Mouse (Mus musculus): ENCODE data around the gene Plekhm2. TPM values are rescaled to one million over a fixed set of nuclear protein-coding genes. Genes with fewer than 3 reads are reported as not detected.
A peak's percentile ranks its signal among the peaks of the same experiment; 100 is the strongest.

Plekhm2 gene
- polyA plus RNA-seq, 1 experiment: 1.1 TPM

GRCm38 (mm10) chr4:141619299-141619883 is 45.3 kb downstream of the Plekhm2 start:
- TF ChIP-seq GATA1 (IDR thresholded peaks at IDR 0.05; ENCODE audit: low read length) (no peak), TAL1 (IDR thresholded peaks at IDR 0.05; ENCODE audit: low read length) (no peak)
- Histone ChIP-seq H3K27me3 (ENCODE audit: control insufficient read depth) (peaks cover 8% of the 10 kb centered on the region), H3K9me3 (ENCODE audit: control insufficient read depth, low read length) (no peaks in the 10 kb centered on the region), H3K36me3 (ENCODE audit: control insufficient read depth) (no peaks in the 10 kb centered on the region), H3K4me3 (replicated peaks) (no peak overlapping the region), H3K4me1 (ENCODE audit: control insufficient read depth) (peaks cover 17% of the 10 kb centered on the region)

GRCm38 (mm10) chr4:141618565-141619243 is 46.0 kb downstream of the Plekhm2 start, which contains the start of gene Tmem82:
Tmem82 (minus strand) TSS chr4:141618633.
- Histone ChIP-seq H3K36me3 (ENCODE audit: control insufficient read depth) (no peaks in the 10 kb centered on the region), H3K4me3 (replicated peaks) (peak within 1 kb of the TSS; percentile 55), H3K4me1 (ENCODE audit: control insufficient read depth) (peaks cover 17% of the 10 kb centered on the region), H3K9me3 (ENCODE audit: control insufficient read depth, low read length) (no peaks in the 10 kb centered on the region), H3K27me3 (ENCODE audit: control insufficient read depth) (peaks cover 8% of the 10 kb centered on the region)
- TF ChIP-seq GATA1 (IDR thresholded peaks at IDR 0.05; ENCODE audit: low read length): no peak
- TF ChIP-seq TAL1 (IDR thresholded peaks at IDR 0.05; ENCODE audit: low read length): no peak

GRCm38 (mm10) chr4:141617863-141618564 is 46.7 kb downstream of the Plekhm2 start:
- H3K27me3 ChIP-seq (ENCODE audit: control insufficient read depth): peaks cover 8% of the 10 kb centered on the region

GRCm38 (mm10) chr4:141617299-141617698 is 47.4 kb downstream of the Plekhm2 start:
- Histone ChIP-seq H3K9me3 (ENCODE audit: control insufficient read depth, low read length) (no peaks in the 10 kb centered on the region), H3K4me3 (replicated peaks) (peak overlapping the region; percentile 55), H3K4me1 (ENCODE audit: control insufficient read depth) (peaks cover 17% of the 10 kb centered on the region), H3K27me3 (ENCODE audit: control insufficient read depth) (peaks cover 8% of the 10 kb centered on the region), H3K36me3 (ENCODE audit: control insufficient read depth) (no peaks in the 10 kb centered on the region)
- TF ChIP-seq TAL1 (IDR thresholded peaks at IDR 0.05; ENCODE audit: low read length) (no peak), GATA1 (IDR thresholded peaks at IDR 0.05; ENCODE audit: low read length) (no peak)

More at GRCm38 (mm10) chr4:141617863-141618564, 46.7 kb downstream of the Plekhm2 start:
- no peaks in the 10 kb centered on the region for H3K36me3 ChIP-seq (ENCODE audit: control insufficient read depth)
- H3K4me3 ChIP-seq (replicated peaks): peak overlapping the region; percentile 55
- peaks cover 17% of the 10 kb centered on the region for H3K4me1 ChIP-seq (ENCODE audit: control insufficient read depth)
- H3K9me3 ChIP-seq (ENCODE audit: control insufficient read depth, low read length): no peaks in the 10 kb centered on the region
- TF ChIP-seq GATA1 (IDR thresholded peaks at IDR 0.05; ENCODE audit: low read length) (no peak), TAL1 (IDR thresholded peaks at IDR 0.05; ENCODE audit: low read length) (no peak)

GRCm38 (mm10) chr4:141616811-141617210 is 47.9 kb downstream of the Plekhm2 start:
- no peak for TF ChIP-seq GATA1 (IDR thresholded peaks at IDR 0.05; ENCODE audit: low read length)
- TF ChIP-seq TAL1 (IDR thresholded peaks at IDR 0.05; ENCODE audit: low read length): no peak
- Histone ChIP-seq H3K9me3 (ENCODE audit: control insufficient read depth, low read length) (no peaks in the 10 kb centered on the region), H3K4me3 (replicated peaks) (no peak overlapping the region), H3K4me1 (ENCODE audit: control insufficient read depth) (peaks cover 17% of the 10 kb centered on the region), H3K36me3 (ENCODE audit: control insufficient read depth) (no peaks in the 10 kb centered on the region), H3K27me3 (ENCODE audit: control insufficient read depth) (peaks cover 8% of the 10 kb centered on the region)

GRCm38 (mm10) chr4:141614946-141615345 is 49.8 kb downstream of the Plekhm2 start:
- Histone ChIP-seq H3K27me3 (ENCODE audit: control insufficient read depth) (peaks cover 8% of the 10 kb centered on the region), H3K36me3 (ENCODE audit: control insufficient read depth) (no peaks in the 10 kb centered on the region), H3K4me1 (ENCODE audit: control insufficient read depth) (peaks cover 17% of the 10 kb centered on the region), H3K9me3 (ENCODE audit: control insufficient read depth, low read length) (no peaks in the 10 kb centered on the region), H3K4me3 (replicated peaks) (no peak overlapping the region)
- TF ChIP-seq TAL1 (IDR thresholded peaks at IDR 0.05; ENCODE audit: low read length) (no peak), GATA1 (IDR thresholded peaks at IDR 0.05; ENCODE audit: low read length) (no peak)

- peaks cover 2% of the 10 kb centered on the region; the same call in 1 of the 2 replicates for H3K9me3 ChIP-seq (ENCODE audit: control insufficient read depth, low read length)
- H3K4me3 ChIP-seq (replicated peaks): no peak overlapping the region
- H3K4me1 ChIP-seq (ENCODE audit: control insufficient read depth): no peaks in the 10 kb centered on the region
- no peak for TF ChIP-seq TAL1 (IDR thresholded peaks at IDR 0.05; ENCODE audit: low read length)
- no peak for TF ChIP-seq GATA1 (IDR thresholded peaks at IDR 0.05; ENCODE audit: low read length)
- H3K27me3 ChIP-seq (ENCODE audit: control insufficient read depth): no peaks in the 10 kb centered on the region
- H3K36me3 ChIP-seq (ENCODE audit: control insufficient read depth): no peaks in the 10 kb centered on the region
Observed at GRCm38 (mm10) chr4:141609538-141609937, 55.2 kb downstream of the Plekhm2 start.

- Histone ChIP-seq H3K4me1 (ENCODE audit: control insufficient read depth) (no peaks in the 10 kb centered on the region), H3K9me3 (ENCODE audit: control insufficient read depth, low read length) (peaks cover 2% of the 10 kb centered on the region; the same call in 1 of the 2 replicates), H3K36me3 (ENCODE audit: control insufficient read depth) (no peaks in the 10 kb centered on the region), H3K27me3 (ENCODE audit: control insufficient read depth) (peaks cover 8% of the 10 kb centered on the region), H3K4me3 (replicated peaks) (no peak within 1 kb of the TSS)
- TF ChIP-seq GATA1 (IDR thresholded peaks at IDR 0.05; ENCODE audit: low read length) (no peak), TAL1 (IDR thresholded peaks at IDR 0.05; ENCODE audit: low read length) (no peak)
Observed at GRCm38 (mm10) chr4:141605861-141606260, 58.8 kb downstream of the Plekhm2 start, which contains the start of gene Fblim1. Fblim1 (minus strand) TSS chr4:141606096.

- peaks cover 2% of the 10 kb centered on the region; the same call in 1 of the 2 replicates for H3K9me3 ChIP-seq (ENCODE audit: control insufficient read depth, low read length)
- H3K27me3 ChIP-seq (ENCODE audit: control insufficient read depth): peaks cover 13% of the 10 kb centered on the region
- no peaks in the 10 kb centered on the region for H3K36me3 ChIP-seq (ENCODE audit: control insufficient read depth)
- no peak overlapping the region for H3K4me3 ChIP-seq (replicated peaks)
- no peak for TF ChIP-seq TAL1 (IDR thresholded peaks at IDR 0.05; ENCODE audit: low read length)
- TF ChIP-seq GATA1 (IDR thresholded peaks at IDR 0.05; ENCODE audit: low read length): no peak
- no peaks in the 10 kb centered on the region for H3K4me1 ChIP-seq (ENCODE audit: control insufficient read depth)
Observed at GRCm38 (mm10) chr4:141605421-141605820, 59.3 kb downstream of the Plekhm2 start.

Data from erythroblast, embryonic 14.5 days (primary cell).